Mouse (Mus musculus) G1E (cell line): Measurements from ENCODE around the gene Clcnkb. TPM values are rescaled to one million over a fixed set of nuclear protein-coding genes. Genes with fewer than 3 reads are reported as not detected.

Experiments
- ATAC-seq: 2 replicates; pipeline ENCODE4 v1.8.0; 2016; ENCODE audit warnings: mild to moderate bottlenecking; ENCODE audit not compliant: insufficient number of reproducible peaks, poor library complexity, low FRiP score, severe bottlenecking; ENCODE audit errors: extremely low read depth
- DNase-seq: peaks from one replicate; pipeline ENCODE4 v3.0.0; 2012; ENCODE audit warnings: low spot score
- H3K27me3 ChIP-seq: 2 replicates; pipeline ENCODE4 v1.6.1; 2012; ENCODE audit warnings: mild to moderate bottlenecking, low read length, inconsistent platforms; ENCODE audit not compliant: insufficient read depth
- H3K36me3 ChIP-seq: replicated peaks from 2 replicates; pipeline ENCODE3; 2012; ENCODE audit warnings: mild to moderate bottlenecking, inconsistent platforms
- H3K4me1 ChIP-seq: 2 replicates; pipeline ENCODE4 v1.6.1; 2012; ENCODE audit warnings: low read depth, low read length, inconsistent platforms, mixed read lengths; ENCODE audit not compliant: insufficient read depth
- H3K4me3 ChIP-seq: 2 replicates; pipeline ENCODE4 v1.5.1; 2012; ENCODE audit warnings: low read depth, mild to moderate bottlenecking, inconsistent platforms, low read length, moderate library complexity, mixed read lengths
- H3K9me3 ChIP-seq: replicated peaks from 2 replicates; pipeline ENCODE4 v1.6.1; 2012; ENCODE audit warnings: inconsistent platforms
- CTCF ChIP-seq: IDR thresholded peaks from 2 replicates; pipeline ENCODE4 v1.5.1; 2012; ENCODE audit warnings: low read depth, low read length, inconsistent platforms, mixed read lengths
- GATA1 ChIP-seq: IDR thresholded peaks from 2 replicates; pipeline ENCODE4 v1.6.1; 2012; ENCODE audit warnings: borderline replicate concordance, low read length, inconsistent platforms, mixed read lengths
- GATA2 ChIP-seq: IDR thresholded peaks from 2 replicates; pipeline ENCODE4 v1.6.1; 2012; ENCODE audit warnings: low read depth, low read length, inconsistent platforms, borderline replicate concordance
- POLR2AphosphoS5 ChIP-seq: IDR thresholded peaks from 2 replicates; pipeline ENCODE4 v1.6.1; 2012; ENCODE audit warnings: low read depth, low read length, inconsistent platforms; ENCODE audit not compliant: insufficient replicate concordance
- TAL1 ChIP-seq: conservative IDR thresholded peaks from 2 replicates; pipeline ENCODE4 v1.6.1; 2012; ENCODE audit warnings: low read depth, low read length, inconsistent platforms, mixed read lengths
- polyA plus RNA-seq: library from polyadenylated mRNA; stranded (reverse); fragments of >175 nt; gene quantifications from 2 replicates; pipeline ENCODE4 v1.2.3, GENCODE M21; 2012
- total RNA-seq, 2 experiments: library from RNA; stranded (forward) in 1 of 2; stranded (reverse) in 1 of 2; fragments of 200-1000 nt in 1 of 2; fragments of >200 nt in 1 of 2; fragmentation: Nextera tagmentation in 1 of 2; gene quantifications; 2 replicates each; pipeline ENCODE4 v1.2.3; 2014 to 2017

Gene Clcnkb
- total and polyA plus RNA-seq, 3 experiments, result 0.05 TPM; not detected in 2

GRCm38 (mm10) chr4:141429381-141429780 is 13.6 kb upstream of the Clcnkb start:
- no peak for ATAC-seq
- Histone ChIP-seq H3K27me3 (peaks cover 12% of the 10 kb centered on the region; the same call in 1 of the 2 replicates), H3K4me3 (no peak overlapping the region), H3K9me3 (no peaks in the 10 kb centered on the region), H3K36me3 (no peaks in the 10 kb centered on the region), H3K4me1 (no peaks in the 10 kb centered on the region)
- no peak for DNase-seq
- TF ChIP-seq GATA2, result no peak
- TF ChIP-seq GATA1, result no peak
- no peak for TF ChIP-seq TAL1
- no peak for TF ChIP-seq CTCF
- TF ChIP-seq POLR2AphosphoS5, result no peak

DNA sequence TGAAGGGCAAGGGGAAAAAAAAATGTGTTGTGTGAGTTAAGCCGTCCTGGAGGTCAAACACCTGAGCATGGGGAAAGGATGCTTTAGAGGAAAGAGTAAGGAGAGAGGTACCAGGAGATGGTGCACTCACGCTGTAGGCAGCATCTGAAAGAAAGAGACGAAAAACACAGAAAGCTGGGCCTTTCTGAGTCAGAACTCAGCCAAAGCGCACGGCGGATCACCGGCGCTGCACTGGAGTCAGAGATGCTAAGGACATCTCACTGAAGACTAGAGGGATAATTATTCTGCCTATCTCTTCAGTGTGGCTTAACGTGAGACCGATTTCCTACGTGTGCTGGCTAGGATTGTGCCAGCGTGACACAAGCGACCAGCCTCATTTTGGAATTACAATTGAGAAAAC is 12.1 kb upstream of the Clcnkb start:
- DNase-seq (no peak), ATAC-seq (no peak)
- Histone ChIP-seq H3K9me3 (no peaks in the 10 kb centered on the region), H3K4me3 (no peak overlapping the region), H3K27me3 (peaks cover 17% of the 10 kb centered on the region; the same call in 1 of the 2 replicates), H3K36me3 (no peaks in the 10 kb centered on the region), H3K4me1 (no peaks in the 10 kb centered on the region)
- TF ChIP-seq POLR2AphosphoS5 (no peak), GATA2 (no peak)

DNA sequence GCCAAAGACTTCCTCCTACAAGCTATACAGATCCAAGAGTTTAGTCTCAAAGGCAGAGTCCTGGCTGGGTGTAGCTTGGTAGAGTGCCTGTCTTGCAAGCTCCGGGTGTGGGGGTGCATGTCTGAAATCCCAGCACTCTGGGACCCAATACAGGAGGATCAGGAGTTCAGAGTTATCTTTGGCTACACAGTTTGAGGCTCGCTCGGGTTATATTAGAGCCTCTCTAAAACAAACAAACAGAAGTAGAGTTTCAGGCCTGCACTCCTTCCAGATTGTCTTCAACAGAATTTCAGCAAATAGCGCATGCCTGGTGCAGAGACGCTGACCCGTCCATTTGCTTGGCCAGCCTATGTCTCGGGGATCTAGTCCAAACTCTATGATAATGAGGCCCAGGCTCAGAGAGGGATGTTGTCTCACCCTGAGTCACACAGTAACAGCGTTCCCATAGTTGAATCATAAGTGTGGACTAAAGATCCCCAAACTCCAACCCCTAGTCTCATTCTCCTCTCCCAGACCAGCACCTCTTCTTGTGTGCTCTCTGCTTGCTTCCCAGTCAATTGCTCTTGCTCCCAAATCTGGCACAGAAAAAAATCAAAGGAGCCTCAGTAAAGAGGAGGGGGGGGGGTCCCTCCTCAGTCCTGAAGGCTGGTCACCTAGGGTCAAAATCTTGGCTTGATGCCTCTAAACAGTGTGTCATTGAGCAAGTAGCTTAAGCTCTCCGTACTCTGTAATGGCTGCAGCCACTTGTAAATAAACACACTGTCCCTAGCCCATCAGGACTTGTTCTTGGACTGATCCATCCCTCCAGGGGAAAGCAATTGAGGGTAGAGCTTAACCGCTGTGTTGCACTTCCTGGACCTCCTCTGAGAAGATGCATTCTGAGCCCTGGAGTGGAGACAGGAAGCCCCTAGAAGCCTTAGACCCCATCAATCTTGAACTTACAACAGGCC is 11.3 kb upstream of the Clcnkb start:
- TF ChIP-seq TAL1, result no peak
- no peak for TF ChIP-seq GATA1
- TF ChIP-seq POLR2AphosphoS5, result no peak
- no peak for TF ChIP-seq GATA2
- TF ChIP-seq CTCF, result no peak
- no peaks in the 10 kb centered on the region for H3K9me3 ChIP-seq
- peaks cover 21% of the 10 kb centered on the region; the same call in 1 of the 2 replicates for H3K27me3 ChIP-seq
- no peaks in the 10 kb centered on the region for H3K4me1 ChIP-seq
- no peaks in the 10 kb centered on the region for H3K36me3 ChIP-seq
- H3K4me3 ChIP-seq, result no peak overlapping the region
- ATAC-seq (no peak), DNase-seq (no peak)

DNA sequence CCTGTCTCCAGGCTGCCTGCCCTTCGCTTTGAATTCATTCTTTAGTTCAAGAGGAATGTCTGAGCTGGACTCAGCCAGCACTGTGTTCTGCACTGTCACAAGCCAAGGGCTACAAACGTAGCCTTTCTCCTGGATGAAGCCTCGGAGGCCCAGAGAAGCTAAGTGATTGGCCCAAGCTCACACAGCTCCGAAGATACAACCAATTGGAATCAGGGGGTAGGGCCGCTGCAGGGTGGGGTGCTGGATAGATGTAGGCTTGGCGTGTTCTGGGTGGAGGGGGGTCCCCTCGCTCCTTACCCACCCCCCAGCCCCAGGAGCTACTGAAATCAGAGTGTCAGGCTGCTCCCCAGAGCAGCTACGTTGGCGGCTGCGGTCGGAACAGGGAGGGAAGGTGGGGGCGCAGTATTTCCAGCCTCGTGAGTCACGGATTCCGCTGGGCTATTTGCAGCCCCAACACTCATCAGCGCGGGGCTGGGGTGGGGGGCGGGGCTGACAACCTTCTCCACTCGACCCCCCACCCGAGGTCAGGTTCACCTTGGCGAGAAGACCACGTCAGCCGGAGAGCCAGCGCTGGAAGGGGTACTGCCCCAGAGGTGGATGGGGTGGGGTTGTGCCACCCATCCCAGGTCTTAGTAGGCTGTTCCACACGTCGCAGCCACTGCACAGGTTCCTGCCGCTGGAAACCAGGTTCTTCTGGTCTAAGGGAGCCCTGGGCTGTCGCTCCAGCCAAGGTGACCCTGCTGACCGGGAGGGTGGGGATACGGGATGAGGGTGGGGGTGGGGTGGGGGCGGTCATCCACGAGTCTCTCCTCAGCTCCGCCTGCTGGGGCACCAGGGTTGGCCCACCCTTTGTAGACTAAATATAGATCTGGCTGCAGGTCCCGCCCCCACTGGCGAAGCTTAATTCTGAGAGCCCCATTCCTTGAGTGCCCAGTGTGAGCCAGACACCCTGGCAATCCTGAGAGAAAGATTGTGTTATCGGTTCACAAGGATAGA is 10.0 kb upstream of the Clcnkb start:
- TF ChIP-seq TAL1, result no peak
- TF ChIP-seq GATA2, result no peak
- no peak for TF ChIP-seq GATA1
- TF ChIP-seq POLR2AphosphoS5, result no peak
- no peak for TF ChIP-seq CTCF
- DNase-seq, result no peak
- Histone ChIP-seq H3K27me3 (peaks cover 27% of the 10 kb centered on the region; the same call in 1 of the 2 replicates), H3K4me3 (no peak overlapping the region), H3K9me3 (no peaks in the 10 kb centered on the region), H3K36me3 (no peaks in the 10 kb centered on the region), H3K4me1 (no peaks in the 10 kb centered on the region)
- no peak for ATAC-seq

DNA sequence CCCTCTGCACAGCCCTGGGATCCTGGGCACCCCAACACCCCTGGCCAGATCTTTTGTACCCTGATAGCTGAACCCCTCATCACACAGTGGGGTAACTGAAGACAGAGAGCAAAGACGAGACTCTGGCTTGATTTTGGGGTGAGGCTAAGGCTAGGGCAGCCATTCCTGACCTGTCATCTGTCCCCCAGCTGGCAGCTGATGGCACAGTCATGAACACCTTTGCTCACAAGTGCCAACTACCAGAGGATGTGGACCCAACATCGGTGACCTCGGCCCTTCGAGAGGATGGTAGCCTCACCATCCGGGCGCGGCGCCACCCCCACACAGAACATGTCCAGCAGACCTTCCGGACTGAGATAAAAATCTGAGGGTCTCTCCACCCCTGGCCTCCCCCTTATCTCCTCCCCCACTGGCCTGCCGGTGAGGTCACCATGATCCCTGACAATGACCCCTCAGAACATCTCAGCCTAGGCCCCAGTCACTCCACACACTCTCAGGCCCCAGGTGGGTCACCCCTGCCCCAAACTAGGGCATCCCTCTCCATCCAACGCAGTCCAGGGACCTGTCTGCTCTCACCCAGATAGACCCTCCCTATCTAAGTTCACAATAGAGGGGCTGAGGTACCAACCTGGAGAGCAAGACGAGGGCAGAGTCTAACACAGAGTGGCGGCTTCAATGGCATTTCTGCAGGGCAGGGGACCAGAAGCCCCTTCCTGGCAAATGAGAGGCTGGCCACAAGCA is 8.0 kb upstream of the Clcnkb start:
- no peak for ATAC-seq
- DNase-seq, result no peak
- no peaks in the 10 kb centered on the region for H3K9me3 ChIP-seq
- no peaks in the 10 kb centered on the region for H3K36me3 ChIP-seq
- H3K4me3 ChIP-seq, result no peak overlapping the region
- no peaks in the 10 kb centered on the region for H3K4me1 ChIP-seq
- TF ChIP-seq TAL1, result no peak
- TF ChIP-seq GATA2, result no peak
- TF ChIP-seq POLR2AphosphoS5, result no peak
- TF ChIP-seq CTCF, result no peak
- no peak for TF ChIP-seq GATA1
- peaks cover 33% of the 10 kb centered on the region; the same call in 1 of the 2 replicates for H3K27me3 ChIP-seq

GRCm38 (mm10) chr4:141423288-141423687 is 7.5 kb upstream of the Clcnkb start:
- Histone ChIP-seq H3K4me1 (no peaks in the 10 kb centered on the region), H3K4me3 (no peak overlapping the region), H3K9me3 (no peaks in the 10 kb centered on the region), H3K27me3 (peaks cover 33% of the 10 kb centered on the region; the same call in 1 of the 2 replicates), H3K36me3 (no peaks in the 10 kb centered on the region)
- ATAC-seq, result no peak
- no peak for DNase-seq
- no peak for TF ChIP-seq GATA1
- TF ChIP-seq TAL1, result no peak
- no peak for TF ChIP-seq POLR2AphosphoS5
- no peak for TF ChIP-seq CTCF
- TF ChIP-seq GATA2, result no peak
